25 mouse cellular contexts compared by ENCODE assay signal in the genomic region with DNA sequence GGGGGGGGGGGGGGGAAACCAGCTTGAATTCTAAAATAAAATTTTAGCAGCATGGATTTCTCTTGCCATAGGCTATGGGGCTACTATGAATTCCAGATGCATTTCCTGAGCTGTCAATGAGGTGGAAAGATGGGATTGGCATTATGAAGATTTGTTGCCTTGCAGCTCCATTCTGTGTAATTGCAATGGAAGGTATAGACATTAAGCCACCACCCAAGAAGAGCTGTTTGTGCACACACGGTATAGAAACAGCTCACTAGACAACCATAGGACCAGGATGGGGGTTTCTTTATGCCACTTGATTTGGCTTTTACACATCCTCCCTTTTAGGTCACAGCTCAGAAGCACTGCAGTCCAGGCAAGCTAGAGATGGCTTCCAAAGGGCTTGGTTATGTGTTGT.
DNase-seq lines count a peak whose midpoint lies in the region; ATAC-seq lines count a peak whose summit lies in the region.
"Had no signal": no experiment of that assay in that cellular context is flagged by ENCODE, and none has a peak within 500 bp of the region (broad histone marks: within the 10 kb centered on the region; RNA-seq: fewer than 3 reads in every experiment).

No protein-coding gene starts in this region.

- ATAC-seq in hindbrain, embryonic 14.5 days (ENCODE audit: low FRiP score): 0 out of 2 replicates have a peak, but pooled peaks have one; percentile 12
- peak; percentile 31; the same call in 1 of the 2 replicates for ATAC-seq in neural tube, embryonic 12.5 days (ENCODE audit: low FRiP score, low read depth)
- ATAC-seq in midbrain, embryonic 16.5 days: no peak
- ATAC-seq in erythroblast, adult 5-6 weeks (replicated peaks; ENCODE audit: low FRiP score, poor library complexity, severe bottlenecking): no peak
- ATAC-seq: intestine, postnatal 0 days; Patski had no signal

- 48% methylated on average over 1 of the region's 1 CpGs for WGBS in hindbrain, embryonic 14.5 days
- WGBS in hindbrain, embryonic 10.5 days: 74% methylated on average over 1 of the region's 1 CpGs
- WGBS in neural tube, embryonic 12.5 days: 51% methylated on average over 1 of the region's 1 CpGs
- WGBS in midbrain, embryonic 16.5 days: 33% methylated on average over 1 of the region's 1 CpGs

- H3K27ac ChIP-seq in hindbrain, embryonic 14.5 days: peak overlapping the region; percentile 73
- no peak overlapping the region for H3K27ac ChIP-seq in hindbrain, embryonic 10.5 days
- H3K27ac ChIP-seq in neural tube, embryonic 12.5 days: no peak overlapping the region
- H3K27ac ChIP-seq in midbrain, embryonic 16.5 days (ENCODE audit: low read length): peak overlapping the region; percentile 58
- H3K27ac ChIP-seq: forebrain, embryonic 12.5 days; heart, embryonic 10.5 days; heart, embryonic 15.5 days; left cerebral cortex, adult 2 months; limb, embryonic 12.5 days; liver, embryonic 15.5 days; midbrain, embryonic 12.5 days had no signal

- H3K27me3 ChIP-seq in hindbrain, embryonic 14.5 days (ENCODE audit: control insufficient read depth, insufficient read depth, low read length): no peaks in the 10 kb centered on the region
- H3K27me3 ChIP-seq in hindbrain, embryonic 10.5 days (ENCODE audit: insufficient read depth, poor library complexity, severe bottlenecking): no peaks in the 10 kb centered on the region
- H3K27me3 ChIP-seq in neural tube, embryonic 12.5 days (replicated peaks): no peaks in the 10 kb centered on the region
- no peaks in the 10 kb centered on the region for H3K27me3 ChIP-seq in midbrain, embryonic 16.5 days (ENCODE audit: control insufficient read depth, insufficient read depth, low read depth, low read length)
- H3K27me3 ChIP-seq: forebrain, embryonic 12.5 days; heart, embryonic 15.5 days; limb, embryonic 12.5 days; liver, embryonic 15.5 days; midbrain, embryonic 12.5 days; Patski had no signal

- peaks cover 6% of the 10 kb centered on the region; the same call in 1 of the 2 replicates for H3K4me1 ChIP-seq in hindbrain, embryonic 14.5 days (replicated peaks; ENCODE audit: control insufficient read depth, insufficient read depth, low read length)
- peaks cover 13% of the 10 kb centered on the region; the same call in 1 of the 2 replicates for H3K4me1 ChIP-seq in hindbrain, embryonic 10.5 days (replicated peaks)
- no peaks in the 10 kb centered on the region for H3K4me1 ChIP-seq in neural tube, embryonic 12.5 days
- peaks cover 14% of the 10 kb centered on the region for H3K4me1 ChIP-seq in midbrain, embryonic 16.5 days (ENCODE audit: control insufficient read depth, insufficient read depth, low read length)
- H3K4me1 ChIP-seq: heart, embryonic 10.5 days; liver, embryonic 15.5 days had no signal

- H3K36me3 ChIP-seq in hindbrain, embryonic 14.5 days (replicated peaks; ENCODE audit: control insufficient read depth, insufficient read depth): no peaks in the 10 kb centered on the region
- H3K36me3 ChIP-seq in hindbrain, embryonic 10.5 days: no peaks in the 10 kb centered on the region
- H3K36me3 ChIP-seq in neural tube, embryonic 12.5 days: no peaks in the 10 kb centered on the region
- no peaks in the 10 kb centered on the region for H3K36me3 ChIP-seq in midbrain, embryonic 16.5 days (ENCODE audit: control insufficient read depth, insufficient read depth, low read length)
- H3K36me3 ChIP-seq: forebrain, embryonic 12.5 days; heart, embryonic 10.5 days; heart, embryonic 15.5 days; limb, embryonic 12.5 days; liver, embryonic 15.5 days; midbrain, embryonic 12.5 days had no signal

- H3K9ac ChIP-seq in hindbrain, embryonic 14.5 days: no peak overlapping the region
- H3K9ac ChIP-seq in neural tube, embryonic 12.5 days: no peak overlapping the region
- H3K9ac ChIP-seq in midbrain, embryonic 16.5 days (ENCODE audit: low read depth, low read length): no peak overlapping the region
- H3K9ac ChIP-seq: forebrain, embryonic 12.5 days; heart, embryonic 15.5 days; limb, embryonic 12.5 days; liver, embryonic 15.5 days; lung, embryonic 14.5 days; midbrain, embryonic 12.5 days had no signal

- no peak overlapping the region for H3K4me3 ChIP-seq in hindbrain, embryonic 14.5 days (replicated peaks; ENCODE audit: low read length)
- no peak overlapping the region for H3K4me3 ChIP-seq in hindbrain, embryonic 10.5 days
- no peak overlapping the region for H3K4me3 ChIP-seq in neural tube, embryonic 12.5 days
- H3K4me3 ChIP-seq in midbrain, embryonic 16.5 days (ENCODE audit: low read depth, low read length): no peak overlapping the region
- H3K4me3 ChIP-seq: forebrain, embryonic 12.5 days; heart, embryonic 10.5 days; heart, embryonic 15.5 days; left cerebral cortex, adult 2 months; limb, embryonic 12.5 days; liver, embryonic 15.5 days; midbrain, embryonic 12.5 days had no signal

- H3K9me3 ChIP-seq in hindbrain, embryonic 14.5 days (ENCODE audit: control insufficient read depth, low read length): no peaks in the 10 kb centered on the region
- no peaks in the 10 kb centered on the region for H3K9me3 ChIP-seq in hindbrain, embryonic 10.5 days
- H3K9me3 ChIP-seq in neural tube, embryonic 12.5 days: no peaks in the 10 kb centered on the region
- H3K9me3 ChIP-seq in midbrain, embryonic 16.5 days (replicated peaks; ENCODE audit: control insufficient read depth, low read length, poor library complexity, severe bottlenecking): no peaks in the 10 kb centered on the region
- H3K9me3 ChIP-seq: forebrain, embryonic 12.5 days; heart, embryonic 10.5 days; heart, embryonic 15.5 days; limb, embryonic 12.5 days; liver, embryonic 15.5 days; midbrain, embryonic 12.5 days had no signal

- no peak for DNase-seq in hindbrain, embryonic 14.5 days (ENCODE audit: low spot score)
- DNase-seq in hindbrain, embryonic 10.5 days (ENCODE audit: low spot score): no peak
- DNase-seq in neural tube, embryonic 10.5 days (ENCODE audit: extremely low spot score, low spot score): no peak
- no peak for DNase-seq in c-Kit-positive CD71-positive TER-119-positive erythroid progenitor cells, embryonic 14.5 days (ENCODE audit: low spot score)
- DNase-seq: adrenal gland, postnatal 14 days; cerebellum, adult 18-20 months; cerebellum, postnatal 10 days; gastrocnemius, postnatal 25 days; heart, adult 11 months; kidney, postnatal 14 days; lung, embryonic 14.5 days; lung, postnatal 14 days; thymus, postnatal 4 days had no signal

- no peak overlapping the region for H3K4me2 ChIP-seq in hindbrain, embryonic 14.5 days (replicated peaks)
- no peak overlapping the region for H3K4me2 ChIP-seq in neural tube, embryonic 12.5 days (replicated peaks)
- H3K4me2 ChIP-seq in midbrain, embryonic 16.5 days (ENCODE audit: low read length): no peak overlapping the region
- H3K4me2 ChIP-seq: forebrain, embryonic 12.5 days; heart, embryonic 15.5 days; limb, embryonic 12.5 days; liver, embryonic 15.5 days; lung, embryonic 14.5 days had no signal

Comparison
In these comparisons a context has a peak if more than half of its experiments do, and no peak if none do; other contexts are left out.
1. H3K27ac ChIP-seq: peak in hindbrain, embryonic 14.5 days (single experiment) and midbrain, embryonic 16.5 days (single experiment); none in hindbrain, embryonic 10.5 days (single experiment) and neural tube, embryonic 12.5 days (single experiment).
2. ATAC-seq: peak in hindbrain, embryonic 14.5 days (single experiment) and neural tube, embryonic 12.5 days (single experiment); none in midbrain, embryonic 16.5 days (single experiment) and erythroblast, adult 5-6 weeks (single experiment).